Mouse (Mus musculus): ENCODE data around the gene Zfp69. TPM values are rescaled to one million over a fixed set of nuclear protein-coding genes. Genes with fewer than 3 reads are reported as not detected.

The Zfp69 gene
- total and polyA plus RNA-seq, 2 experiments from 2014 or later = 2.0 to 3.8 TPM

- H3K36me3 ChIP-seq (replicated peaks; ENCODE audit: control insufficient read depth, insufficient read depth, low read length) = peaks cover 60% of the 10 kb centered on the region
- peak; percentile 58 for TF ChIP-seq CTCF (IDR thresholded peaks at IDR 0.05; ENCODE audit: low read depth)
- no peak for TF ChIP-seq EP300 (IDR thresholded peaks at IDR 0.05; ENCODE audit: low read depth)
- no peaks in the 10 kb centered on the region for H3K4me1 ChIP-seq (ENCODE audit: control insufficient read depth, insufficient read depth)
- DNase-seq (ENCODE audit: low spot score) (no peak), ATAC-seq (ENCODE audit: insufficient read depth, low read depth) (peak; percentile 24; the same call in 1 of the 2 replicates)
- H3K4me3 ChIP-seq (ENCODE audit: low read depth, low read length) = no peak overlapping the region
- no peaks in the 10 kb centered on the region for H3K27me3 ChIP-seq (ENCODE audit: control insufficient read depth, insufficient read depth, low read length)
- no peaks in the 10 kb centered on the region for H3K9me3 ChIP-seq (replicated peaks; ENCODE audit: control insufficient read depth, low read length)
- H3K4me2 ChIP-seq (ENCODE audit: low read depth, low read length) = no peak overlapping the region
- H3K27ac ChIP-seq (ENCODE audit: low read depth) = no peak overlapping the region
- H3K9ac ChIP-seq (replicated peaks; ENCODE audit: low read depth, low read length) = no peak overlapping the region
- 83% methylated on average over 5 of the region's 5 CpGs for WGBS
Measured at GRCm38 (mm10) chr4:120969382-120970146, 18.1 kb upstream of the Zfp69 start.

- no peak overlapping the region for H3K4me2 ChIP-seq (ENCODE audit: low read depth, low read length)
- no peak overlapping the region for H3K27ac ChIP-seq (ENCODE audit: low read depth)
- no peak overlapping the region for H3K4me3 ChIP-seq (ENCODE audit: low read depth, low read length)
- H3K9ac ChIP-seq (replicated peaks; ENCODE audit: low read depth, low read length) = no peak overlapping the region
- H3K27me3 ChIP-seq (ENCODE audit: control insufficient read depth, insufficient read depth, low read length) = no peaks in the 10 kb centered on the region
- peaks cover 52% of the 10 kb centered on the region for H3K36me3 ChIP-seq (replicated peaks; ENCODE audit: control insufficient read depth, insufficient read depth, low read length)
- no peak for ATAC-seq (ENCODE audit: insufficient read depth, low read depth)
- TF ChIP-seq CTCF (IDR thresholded peaks at IDR 0.05; ENCODE audit: low read depth) (no peak), EP300 (IDR thresholded peaks at IDR 0.05; ENCODE audit: low read depth) (no peak)
- WGBS = 92% methylated on average over 9 of the region's 9 CpGs
- no peak for DNase-seq (ENCODE audit: low spot score)
- H3K9me3 ChIP-seq (replicated peaks; ENCODE audit: control insufficient read depth, low read length) = no peaks in the 10 kb centered on the region
- no peaks in the 10 kb centered on the region for H3K4me1 ChIP-seq (ENCODE audit: control insufficient read depth, insufficient read depth)
Measured at GRCm38 (mm10) chr4:120968486-120968885, 17.0 kb upstream of the Zfp69 start.

GRCm38 (mm10) chr4:120955586-120955985, 4.1 kb upstream of the Zfp69 start:
- TF ChIP-seq EP300 (IDR thresholded peaks at IDR 0.05; ENCODE audit: low read depth) (no peak), CTCF (IDR thresholded peaks at IDR 0.05; ENCODE audit: low read depth) (no peak)
- no peak overlapping the region for H3K27ac ChIP-seq (ENCODE audit: low read depth)
- DNase-seq (ENCODE audit: low spot score) (no peak), ATAC-seq (ENCODE audit: insufficient read depth, low read depth) (no peak)
- H3K4me3 ChIP-seq (ENCODE audit: low read depth, low read length) = no peak overlapping the region
- H3K27me3 ChIP-seq (ENCODE audit: control insufficient read depth, insufficient read depth, low read length) = no peaks in the 10 kb centered on the region
- H3K9me3 ChIP-seq (replicated peaks; ENCODE audit: control insufficient read depth, low read length) = no peaks in the 10 kb centered on the region
- no peak overlapping the region for H3K4me2 ChIP-seq (ENCODE audit: low read depth, low read length)
- peaks cover 3% of the 10 kb centered on the region; the same call in 1 of the 2 replicates for H3K4me1 ChIP-seq (ENCODE audit: control insufficient read depth, insufficient read depth)
- no peak overlapping the region for H3K9ac ChIP-seq (replicated peaks; ENCODE audit: low read depth, low read length)
- 89% methylated on average over 1 of the region's 1 CpGs for WGBS
- H3K36me3 ChIP-seq (replicated peaks; ENCODE audit: control insufficient read depth, insufficient read depth, low read length) = no peaks in the 10 kb centered on the region

GRCm38 (mm10) chr4:120953667-120954066, 2.2 kb upstream of the Zfp69 start:
- no peak for TF ChIP-seq EP300 (IDR thresholded peaks at IDR 0.05; ENCODE audit: low read depth)
- TF ChIP-seq CTCF (IDR thresholded peaks at IDR 0.05; ENCODE audit: low read depth) = no peak
- H3K4me1 ChIP-seq (ENCODE audit: control insufficient read depth, insufficient read depth) = peaks cover 3% of the 10 kb centered on the region; the same call in 1 of the 2 replicates
- H3K4me2 ChIP-seq (ENCODE audit: low read depth, low read length) = no peak overlapping the region
- WGBS = 74% methylated on average over 1 of the region's 1 CpGs
- H3K9me3 ChIP-seq (replicated peaks; ENCODE audit: control insufficient read depth, low read length) = no peaks in the 10 kb centered on the region
- no peak for DNase-seq (ENCODE audit: low spot score)
- H3K27ac ChIP-seq (ENCODE audit: low read depth) = no peak overlapping the region
- no peak overlapping the region for H3K9ac ChIP-seq (replicated peaks; ENCODE audit: low read depth, low read length)
- no peaks in the 10 kb centered on the region for H3K36me3 ChIP-seq (replicated peaks; ENCODE audit: control insufficient read depth, insufficient read depth, low read length)
- H3K27me3 ChIP-seq (ENCODE audit: control insufficient read depth, insufficient read depth, low read length) = no peaks in the 10 kb centered on the region
- H3K4me3 ChIP-seq (ENCODE audit: low read depth, low read length) = no peak overlapping the region
- ATAC-seq (ENCODE audit: insufficient read depth, low read depth) = no peak

GRCm38 (mm10) chr4:120953038-120953437, 1.5 kb upstream of the Zfp69 start:
- Histone ChIP-seq H3K27me3 (ENCODE audit: control insufficient read depth, insufficient read depth, low read length) (no peaks in the 10 kb centered on the region), H3K36me3 (replicated peaks; ENCODE audit: control insufficient read depth, insufficient read depth, low read length) (no peaks in the 10 kb centered on the region), H3K4me1 (ENCODE audit: control insufficient read depth, insufficient read depth) (peaks cover 3% of the 10 kb centered on the region; the same call in 1 of the 2 replicates), H3K9me3 (replicated peaks; ENCODE audit: control insufficient read depth, low read length) (no peaks in the 10 kb centered on the region), H3K4me3 (ENCODE audit: low read depth, low read length) (no peak overlapping the region), H3K4me2 (ENCODE audit: low read depth, low read length) (no peak overlapping the region), H3K9ac (replicated peaks; ENCODE audit: low read depth, low read length) (no peak overlapping the region), H3K27ac (ENCODE audit: low read depth) (peak overlapping the region; percentile 94; the same call in 1 of the 2 replicates)
- WGBS = 53% methylated on average over 4 of the region's 4 CpGs
- no peak for TF ChIP-seq CTCF (IDR thresholded peaks at IDR 0.05; ENCODE audit: low read depth)
- no peak for TF ChIP-seq EP300 (IDR thresholded peaks at IDR 0.05; ENCODE audit: low read depth)
- DNase-seq (ENCODE audit: low spot score) (no peak), ATAC-seq (ENCODE audit: insufficient read depth, low read depth) (no peak)

Data from heart, postnatal 0 days (tissue).